Mouse (Mus musculus) limb, embryonic 13.5 days (tissue): Measurements from ENCODE around the gene Tenm3. TPM values are rescaled to one million over a fixed set of nuclear protein-coding genes. Genes with fewer than 3 reads are reported as not detected.

Experiments
- ATAC-seq: fragments of 200-750 bp; cut with Nextera tagmentation; 2 replicates; pipeline ENCODE4 v1.8.0; 2017; ENCODE audit warnings: low read depth, moderate number of reproducible peaks, moderate TSS enrichment; ENCODE audit not compliant: low FRiP score
- H3K27ac ChIP-seq: fragments of 300-500 bp; sonication (generic); 2 replicates; pipeline ENCODE4 v1.5.1; 2015; ENCODE audit warnings: inconsistent platforms, mild to moderate bottlenecking, moderate library complexity
- H3K27me3 ChIP-seq: fragments of 300-500 bp; sonication (generic); 2 replicates; pipeline ENCODE4 v1.6.1; 2015; ENCODE audit warnings: mild to moderate bottlenecking, inconsistent platforms
- H3K36me3 ChIP-seq: fragments of 300-500 bp; sonication (generic); 2 replicates; pipeline ENCODE4 v1.6.1; 2015; ENCODE audit warnings: inconsistent platforms, mild to moderate bottlenecking, moderate library complexity
- H3K4me1 ChIP-seq: fragments of 300-500 bp; sonication (generic); 2 replicates; pipeline ENCODE4 v1.6.1; 2015; ENCODE audit warnings: inconsistent platforms
- H3K4me2 ChIP-seq: fragments of 300-500 bp; sonication (generic); replicated peaks from 2 replicates; pipeline ENCODE4 v1.6.1; 2015; ENCODE audit warnings: inconsistent platforms, mild to moderate bottlenecking, moderate library complexity
- H3K4me3 ChIP-seq: fragments of 300-500 bp; sonication (generic); 2 replicates; pipeline ENCODE4 v1.5.1; 2015; ENCODE audit warnings: moderate library complexity, mild to moderate bottlenecking, inconsistent platforms
- H3K9ac ChIP-seq: fragments of 300-500 bp; sonication (generic); 2 replicates; pipeline ENCODE4 v1.6.1; 2015; ENCODE audit warnings: mild to moderate bottlenecking, inconsistent platforms
- H3K9me3 ChIP-seq: fragments of 300-500 bp; sonication (generic); 2 replicates; pipeline ENCODE4 v1.6.1; 2016; ENCODE audit warnings: inconsistent platforms
- WGBS: fragments of 180-500 bp; shearing (Covaris S2); methylation state at CpG from one replicate; pipeline ENCODE4 v1.1.7; 2015; 5-methylcytosine and 5-hydroxymethylcytosine counted together
- polyA plus RNA-seq: library from polyadenylated mRNA; unstranded; fragments of >200 nt; fragmentation: Nextera tagmentation; extraction: Ambion mirVana; gene quantifications from 2 replicates; pipeline ENCODE4 v1.2.1, GENCODE M21; 2015

Tenm3 gene
- polyA plus RNA-seq, 1 experiment from 2014 or later = 41.0 TPM

- Histone ChIP-seq H3K4me3 (no peak overlapping the region), H3K4me2 (no peak overlapping the region), H3K9ac (no peak overlapping the region), H3K9me3 (no peaks in the 10 kb centered on the region), H3K36me3 (no peaks in the 10 kb centered on the region), H3K27me3 (no peaks in the 10 kb centered on the region), H3K27ac (no peak overlapping the region), H3K4me1 (peaks cover 6% of the 10 kb centered on the region; the same call in 1 of the 2 replicates)
- 77% methylated on average over 10 of the region's 10 CpGs for WGBS
- no peak for ATAC-seq
These were observed 110.0 kb downstream of the Tenm3 start for GRCm38 (mm10) chr8:48733731-48734130.

- no peak overlapping the region for H3K9ac ChIP-seq
- peaks cover 5% of the 10 kb centered on the region; the same call in 1 of the 2 replicates for H3K4me1 ChIP-seq
- no peaks in the 10 kb centered on the region for H3K9me3 ChIP-seq
- no peak overlapping the region for H3K4me3 ChIP-seq
- H3K27me3 ChIP-seq = no peaks in the 10 kb centered on the region
- H3K36me3 ChIP-seq = no peaks in the 10 kb centered on the region
- ATAC-seq = no peak
- no peak overlapping the region for H3K27ac ChIP-seq
- H3K4me2 ChIP-seq = no peak overlapping the region
- 47% methylated on average over 4 of the region's 4 CpGs for WGBS
These were observed 110.7 kb downstream of the Tenm3 start for GRCm38 (mm10) chr8:48733057-48733456.

DNA sequence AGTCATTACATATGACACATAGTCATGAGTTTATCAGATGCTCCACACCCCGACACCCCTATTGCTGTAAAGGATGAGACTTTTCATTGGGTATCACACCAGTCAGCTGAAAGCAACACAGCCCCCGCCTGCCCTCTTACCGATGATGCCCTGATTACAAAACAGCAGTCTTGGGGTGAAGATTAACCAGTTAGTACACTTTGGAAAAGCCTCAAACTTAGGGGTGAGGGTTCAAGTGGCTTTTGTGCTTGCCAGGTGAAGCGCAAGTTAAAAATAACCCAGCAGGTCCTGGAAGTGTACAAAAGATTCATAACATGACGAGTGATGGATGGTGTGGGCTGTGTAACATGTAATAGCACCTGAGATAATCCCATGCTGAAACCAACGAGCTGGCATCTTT lies 113.0 kb downstream of the Tenm3 start:
- H3K27me3 ChIP-seq = no peaks in the 10 kb centered on the region

DNA sequence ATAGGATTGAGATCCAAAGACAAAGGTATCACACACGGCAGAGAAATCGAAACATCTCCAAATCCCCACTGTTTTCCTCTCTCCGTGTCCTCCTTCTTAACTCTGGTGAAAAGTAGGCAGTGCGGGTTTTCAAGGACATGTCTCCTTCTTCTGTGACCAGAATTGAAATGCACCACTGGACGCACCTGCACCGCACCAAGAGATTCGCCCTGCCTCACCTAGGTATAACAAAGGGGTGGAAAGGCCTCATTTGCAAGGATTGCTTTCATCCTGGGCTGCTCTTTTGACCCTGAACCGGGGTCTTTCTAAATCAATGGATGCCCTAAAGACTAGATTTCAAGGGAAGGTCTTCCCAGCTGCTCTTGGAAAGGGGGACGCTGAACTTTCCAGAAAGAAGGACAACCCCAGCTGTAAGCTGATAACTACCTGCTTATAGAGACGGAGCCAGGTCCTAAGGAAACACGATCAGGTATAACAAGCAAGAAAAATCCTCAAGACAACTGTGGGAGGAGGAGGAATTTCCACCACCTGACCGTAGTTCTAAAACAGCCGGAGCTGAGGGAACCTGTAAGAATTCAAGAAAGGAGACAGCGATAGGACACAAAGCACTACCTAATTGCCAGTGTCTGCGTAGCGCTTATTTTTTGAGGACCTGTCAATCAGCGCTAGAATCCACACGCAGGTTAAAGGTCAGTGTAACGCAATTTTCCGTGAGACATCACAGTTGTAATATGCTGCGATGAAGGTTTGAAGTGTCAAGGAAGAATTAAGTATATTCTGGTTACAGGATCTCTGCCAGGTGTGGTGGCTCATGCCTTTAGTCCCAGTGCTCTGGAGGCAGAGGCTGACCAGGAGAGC lies 114.7 kb downstream of the Tenm3 start:
- 85% methylated on average over 21 of the region's 21 CpGs for WGBS
- no peak overlapping the region for H3K27ac ChIP-seq
- no peaks in the 10 kb centered on the region for H3K36me3 ChIP-seq
- H3K27me3 ChIP-seq = no peaks in the 10 kb centered on the region
- H3K4me3 ChIP-seq = no peak overlapping the region
- H3K4me1 ChIP-seq = no peaks in the 10 kb centered on the region
- no peaks in the 10 kb centered on the region for H3K9me3 ChIP-seq
- no peak for ATAC-seq
- H3K4me2 ChIP-seq = no peak overlapping the region
- no peak overlapping the region for H3K9ac ChIP-seq

More for the DNA sequence above, 113.0 kb downstream of the Tenm3 start:
- no peaks in the 10 kb centered on the region for H3K4me1 ChIP-seq
- no peaks in the 10 kb centered on the region for H3K9me3 ChIP-seq
- ATAC-seq = no peak
- no peak overlapping the region for H3K9ac ChIP-seq
- H3K36me3 ChIP-seq = no peaks in the 10 kb centered on the region
- WGBS = 82% methylated on average over 6 of the region's 6 CpGs
- no peak overlapping the region for H3K4me2 ChIP-seq
- H3K4me3 ChIP-seq = no peak overlapping the region
- H3K27ac ChIP-seq = no peak overlapping the region

DNA sequence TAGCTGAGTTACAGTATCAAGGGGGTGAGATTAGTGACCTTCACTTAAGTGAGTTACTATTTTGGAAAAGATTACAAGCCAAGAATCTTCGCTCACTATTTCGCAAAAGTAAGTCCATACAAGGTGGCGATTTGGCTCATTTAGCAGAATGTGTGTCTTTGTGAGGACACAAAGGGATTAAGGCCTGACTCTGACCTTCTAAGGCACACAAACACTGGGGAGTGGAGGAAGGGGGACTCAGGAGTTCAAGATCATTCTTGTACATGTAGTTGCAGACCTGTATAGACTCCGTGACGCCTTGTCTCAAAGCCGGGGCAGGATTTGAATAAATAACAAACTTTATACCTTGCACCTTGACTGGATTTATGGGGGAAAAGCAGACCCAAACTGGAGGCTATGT lies 115.7 kb downstream of the Tenm3 start:
- Histone ChIP-seq H3K27ac (no peak overlapping the region), H3K4me1 (no peaks in the 10 kb centered on the region), H3K27me3 (no peaks in the 10 kb centered on the region), H3K9ac (no peak overlapping the region), H3K36me3 (no peaks in the 10 kb centered on the region), H3K9me3 (no peaks in the 10 kb centered on the region), H3K4me2 (no peak overlapping the region), H3K4me3 (no peak overlapping the region)
- no peak for ATAC-seq
- WGBS = 94% methylated on average over 6 of the region's 6 CpGs

GRCm38 (mm10) chr8:48722744-48723143 lies 121.0 kb downstream of the Tenm3 start:
- 0 out of 2 replicates have a peak, but pooled peaks cover 5% of the 10 kb centered on the region for H3K9me3 ChIP-seq
- H3K27ac ChIP-seq = no peak overlapping the region
- ATAC-seq = no peak
- H3K36me3 ChIP-seq = no peaks in the 10 kb centered on the region
- no peak overlapping the region for H3K9ac ChIP-seq
- no peaks in the 10 kb centered on the region for H3K4me1 ChIP-seq
- H3K4me2 ChIP-seq = no peak overlapping the region
- no peak overlapping the region for H3K4me3 ChIP-seq
- no peaks in the 10 kb centered on the region for H3K27me3 ChIP-seq
- WGBS = 55% methylated on average over 14 of the region's 14 CpGs

- 0 out of 2 replicates have a peak, but pooled peaks cover 5% of the 10 kb centered on the region for H3K9me3 ChIP-seq
- no peak overlapping the region for H3K27ac ChIP-seq
- WGBS = 87% methylated on average over 7 of the region's 7 CpGs
- no peaks in the 10 kb centered on the region for H3K36me3 ChIP-seq
- no peaks in the 10 kb centered on the region for H3K27me3 ChIP-seq
- no peak overlapping the region for H3K4me3 ChIP-seq
- no peak for ATAC-seq
- H3K4me1 ChIP-seq = no peaks in the 10 kb centered on the region
- H3K9ac ChIP-seq = no peak overlapping the region
- H3K4me2 ChIP-seq = no peak overlapping the region
These were observed 121.4 kb downstream of the Tenm3 start for GRCm38 (mm10) chr8:48722318-48722717.

- H3K4me1 ChIP-seq = no peaks in the 10 kb centered on the region
- H3K9ac ChIP-seq = no peak overlapping the region
- H3K36me3 ChIP-seq = no peaks in the 10 kb centered on the region
- H3K27ac ChIP-seq = no peak overlapping the region
- no peak overlapping the region for H3K4me3 ChIP-seq
- H3K27me3 ChIP-seq = no peaks in the 10 kb centered on the region
- ATAC-seq = no peak
- H3K9me3 ChIP-seq = 0 out of 2 replicates have a peak, but pooled peaks cover 5% of the 10 kb centered on the region
- 89% methylated on average over 12 of the region's 12 CpGs for WGBS
- H3K4me2 ChIP-seq = no peak overlapping the region
These were observed 122.4 kb downstream of the Tenm3 start for GRCm38 (mm10) chr8:48721376-48721775.

GRCm38 (mm10) chr8:48715616-48716015 lies 128.1 kb downstream of the Tenm3 start:
- no peak for ATAC-seq
- no peak overlapping the region for H3K9ac ChIP-seq
- no peaks in the 10 kb centered on the region for H3K4me1 ChIP-seq
- H3K4me2 ChIP-seq = no peak overlapping the region
- no peaks in the 10 kb centered on the region for H3K36me3 ChIP-seq
- peaks cover 6% of the 10 kb centered on the region; the same call in 1 of the 2 replicates for H3K9me3 ChIP-seq
- H3K27me3 ChIP-seq = no peaks in the 10 kb centered on the region
- 85% methylated on average over 9 of the region's 9 CpGs for WGBS
- H3K27ac ChIP-seq = no peak overlapping the region
- H3K4me3 ChIP-seq = no peak overlapping the region

GRCm38 (mm10) chr8:48706666-48707065 lies 137.1 kb downstream of the Tenm3 start:
- 84% methylated on average over 6 of the region's 6 CpGs for WGBS
- Histone ChIP-seq H3K4me2 (no peak overlapping the region), H3K4me3 (no peak overlapping the region), H3K27me3 (no peaks in the 10 kb centered on the region), H3K4me1 (peaks cover 18% of the 10 kb centered on the region), H3K9me3 (peaks cover 16% of the 10 kb centered on the region; the same call in 1 of the 2 replicates), H3K36me3 (no peaks in the 10 kb centered on the region), H3K27ac (no peak overlapping the region), H3K9ac (no peak overlapping the region)
- ATAC-seq = no peak

- Histone ChIP-seq H3K4me3 (no peak overlapping the region), H3K4me2 (no peak overlapping the region), H3K27me3 (no peaks in the 10 kb centered on the region), H3K4me1 (peaks cover 18% of the 10 kb centered on the region), H3K9ac (no peak overlapping the region), H3K36me3 (no peaks in the 10 kb centered on the region), H3K27ac (no peak overlapping the region), H3K9me3 (0 out of 2 replicates have a peak, but pooled peaks cover 10% of the 10 kb centered on the region)
- ATAC-seq = no peak
- WGBS = 80% methylated on average over 10 of the region's 10 CpGs
These were observed 138.8 kb downstream of the Tenm3 start for GRCm38 (mm10) chr8:48704885-48705515.

GRCm38 (mm10) chr8:48704485-48704884 lies 139.3 kb downstream of the Tenm3 start:
- Histone ChIP-seq H3K9me3 (0 out of 2 replicates have a peak, but pooled peaks cover 10% of the 10 kb centered on the region), H3K27me3 (no peaks in the 10 kb centered on the region), H3K27ac (no peak overlapping the region), H3K36me3 (no peaks in the 10 kb centered on the region), H3K9ac (no peak overlapping the region), H3K4me1 (peaks cover 18% of the 10 kb centered on the region), H3K4me3 (no peak overlapping the region), H3K4me2 (no peak overlapping the region)
- peak; percentile 24; the same call in 1 of the 2 replicates for ATAC-seq
- WGBS = 51% methylated on average over 6 of the region's 6 CpGs
